ENCODE assay signal across 8 mouse cellular contexts in the genomic region with DNA sequence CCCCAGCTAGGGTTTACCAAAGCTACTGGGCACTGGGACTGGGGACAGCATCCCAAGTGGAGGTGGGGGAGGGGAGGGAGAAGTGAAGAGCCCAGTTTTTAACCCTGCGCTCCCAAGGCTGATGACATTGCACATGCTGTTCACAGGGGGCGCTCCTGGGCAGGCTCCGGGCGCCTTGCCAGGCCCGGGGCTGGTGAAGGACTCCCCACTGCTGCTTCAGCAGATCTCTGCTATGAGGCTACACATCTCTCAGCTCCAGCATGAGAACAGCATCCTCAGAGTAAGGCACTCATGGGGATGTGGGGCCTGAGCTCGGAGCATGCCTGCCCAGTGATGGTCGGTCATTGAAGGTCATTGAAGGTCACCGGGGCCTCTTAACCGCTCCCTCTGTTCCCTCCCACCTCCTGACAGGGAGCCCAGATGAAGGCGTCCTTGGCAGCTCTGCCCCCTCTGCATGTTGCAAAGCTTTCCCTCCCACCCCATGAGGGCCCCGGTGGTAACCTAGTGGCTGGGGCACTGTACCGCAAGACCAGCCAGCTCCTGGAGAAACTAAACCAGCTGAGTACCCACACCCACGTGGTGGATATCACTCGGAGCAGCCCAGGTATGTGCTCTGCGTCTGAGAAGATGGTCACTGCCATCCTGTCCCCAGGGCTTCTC. TPM values are rescaled to one million over a fixed set of nuclear protein-coding genes. Genes with fewer than 3 reads are reported as not detected.
DNase-seq lines count a peak whose midpoint lies in the region; ATAC-seq and TF ChIP-seq lines count a peak whose summit lies in the region.

No protein-coding gene starts in this region.

- no peaks in the 10 kb centered on the region for H3K27me3 ChIP-seq in heart, adult 2 months (ENCODE audit: control insufficient read depth, insufficient read depth, low read length)
- H3K27me3 ChIP-seq in heart, postnatal 0 days (ENCODE audit: control insufficient read depth, insufficient read depth, low read length) = no peaks in the 10 kb centered on the region

- no peak overlapping the region for H3K9ac ChIP-seq in heart, adult 2 months (ENCODE audit: low read depth, low read length)
- no peak overlapping the region for H3K9ac ChIP-seq in heart, postnatal 0 days (replicated peaks; ENCODE audit: low read depth, low read length)

- no peaks in the 10 kb centered on the region for H3K79me2 ChIP-seq in heart, adult 2 months (replicated peaks; ENCODE audit: control insufficient read depth, insufficient read depth, low read length)

- 50% methylated on average over 15 of the region's 15 CpGs for WGBS in heart, adult 2 months
- WGBS in heart, postnatal 0 days = 30% methylated on average over 15 of the region's 15 CpGs

- no peaks in the 10 kb centered on the region for H3K36me3 ChIP-seq in heart, adult 2 months (ENCODE audit: control insufficient read depth, insufficient read depth, low read length)
- H3K36me3 ChIP-seq in heart, postnatal 0 days (replicated peaks; ENCODE audit: control insufficient read depth, insufficient read depth, low read length) = peaks cover 78% of the 10 kb centered on the region

- TF ChIP-seq EP300 in heart, adult 2 months (IDR thresholded peaks at IDR 0.05; ENCODE audit: insufficient read depth, low read depth, low read length) = no peak
- no peak for TF ChIP-seq EP300 in heart, postnatal 0 days (IDR thresholded peaks at IDR 0.05; ENCODE audit: low read depth)

- peak; percentile 57 for ATAC-seq in heart, postnatal 0 days (ENCODE audit: insufficient read depth, low read depth)

- intact Hi-C loops in heart, adult 2 months (cut with DNase I) = no loop called here

- DNase-seq in heart, adult 2 months = peak; percentile 25 to 47
- no peak for DNase-seq in heart, adult 11 months
- DNase-seq in MN1 (ENCODE audit: low spot score) = peak; percentile 43
- peak; percentile 86 to 87 for DNase-seq in cerebellum, postnatal 10 days
- peak; percentile 40 for DNase-seq in heart, postnatal 0 days (ENCODE audit: low spot score)
- DNase-seq in layer of hippocampus, postnatal 14 days (ENCODE audit: low spot score in 2 of 2) = peak; percentile 73 to 76
- DNase-seq in ovary, postnatal 36 days (ENCODE audit: low spot score) = peak; percentile 82
- DNase-seq in spleen, postnatal 36 days (ENCODE audit: low spot score in 2 of 2) = no peak

- H3K9me3 ChIP-seq in heart, postnatal 0 days (replicated peaks; ENCODE audit: control insufficient read depth, low read length) = no peaks in the 10 kb centered on the region

- no peak overlapping the region for H3K4me2 ChIP-seq in heart, postnatal 0 days (ENCODE audit: low read depth, low read length)

- no peak overlapping the region for H3K4me3 ChIP-seq in heart, adult 2 months
- no peak overlapping the region for H3K4me3 ChIP-seq in heart, postnatal 0 days (ENCODE audit: low read depth, low read length)

- H3K27ac ChIP-seq in heart, adult 2 months = no peak overlapping the region
- H3K27ac ChIP-seq in heart, postnatal 0 days (ENCODE audit: low read depth) = no peak overlapping the region

- no peak for TF ChIP-seq POLR2A in heart, adult 2 months (IDR thresholded peaks at IDR 0.05; ENCODE audit: insufficient read depth, low read depth, low read length)

- no peaks in the 10 kb centered on the region for H3K4me1 ChIP-seq in heart, adult 2 months (ENCODE audit: control insufficient read depth, insufficient read depth, low read length)
- H3K4me1 ChIP-seq in heart, postnatal 0 days (ENCODE audit: control insufficient read depth, insufficient read depth) = no peaks in the 10 kb centered on the region

- peak; percentile 51 for TF ChIP-seq CTCF in heart, adult 2 months (IDR thresholded peaks at IDR 0.05)
- TF ChIP-seq CTCF in heart, postnatal 0 days (IDR thresholded peaks at IDR 0.05; ENCODE audit: low read depth) = no peak; the same call in 1 of the 2 replicates

RNA-seq across cellular contexts. Expression of a gene that starts 22.2 kb away (rescaled TPM):
- not detected for total RNA-seq in heart, adult 2 months (2021)
- 0.61 TPM in 1 of 2 replicates, not detected in the other for polyA plus RNA-seq in heart, adult 2 months (2012; rRNA removed)
- total RNA-seq in heart, postnatal 0 days (2014; rRNA removed; ENCODE audit: low replicate concordance) = not detected in 2 replicates
- polyA plus RNA-seq in heart, postnatal 0 days (2015; fragmentation: Nextera tagmentation; extraction: Ambion mirVana) = 0.03 TPM in 1 of 2 replicates, not detected in the other
- total RNA-seq in layer of hippocampus, postnatal 14 days (2021) = 10 to 100 TPM in 1 of 2 experiments, under 1 TPM in 1; 0.41 to 11.9 TPM

RNA-seq across cellular contexts. Expression of a gene that starts 31.8 kb away (rescaled TPM):
- 100 to 1,000 TPM; 125 to 141 TPM for total RNA-seq in heart, adult 2 months (2021)
- 84.2 and 89.1 TPM in 2 replicates for polyA plus RNA-seq in heart, adult 2 months (2012; rRNA removed)
- total RNA-seq in heart, postnatal 0 days (2014; rRNA removed; ENCODE audit: low replicate concordance) = 45.9 and 47.7 TPM in 2 replicates
- polyA plus RNA-seq in heart, postnatal 0 days (2015; fragmentation: Nextera tagmentation; extraction: Ambion mirVana) = 48.9 and 50.8 TPM in 2 replicates
- 100 to 1,000 TPM; 358 to 382 TPM for total RNA-seq in layer of hippocampus, postnatal 14 days (2021)

RNA-seq across cellular contexts. Expression of a gene that starts 41.3 kb away (rescaled TPM):
- total RNA-seq in heart, adult 2 months (2021) = under 1 TPM; 0.10 to 0.25 TPM
- polyA plus RNA-seq in heart, adult 2 months (2012; rRNA removed) = 0.53 and 0.57 TPM in 2 replicates
- total RNA-seq in heart, postnatal 0 days (2014; rRNA removed; ENCODE audit: low replicate concordance) = 2.0 TPM in 1 of 2 replicates, not detected in the other
- polyA plus RNA-seq in heart, postnatal 0 days (2015; fragmentation: Nextera tagmentation; extraction: Ambion mirVana) = 0.20 and 0.45 TPM in 2 replicates
- 10 to 100 TPM; 20.4 to 21.1 TPM for total RNA-seq in layer of hippocampus, postnatal 14 days (2021)

RNA-seq across cellular contexts. Expression of a gene that starts 41.3 kb away (rescaled TPM):
- 1 to 10 TPM in 1 of 2 experiments, under 1 TPM in 1; 0.89 to 1.3 TPM for total RNA-seq in heart, adult 2 months (2021)
- 2.1 and 2.7 TPM in 2 replicates for polyA plus RNA-seq in heart, adult 2 months (2012; rRNA removed)
- total RNA-seq in heart, postnatal 0 days (2014; rRNA removed; ENCODE audit: low replicate concordance) = 1.4 and 5.5 TPM in 2 replicates
- 0.96 and 1.1 TPM in 2 replicates for polyA plus RNA-seq in heart, postnatal 0 days (2015; fragmentation: Nextera tagmentation; extraction: Ambion mirVana)
- 10 to 100 TPM; 24.4 to 26.0 TPM for total RNA-seq in layer of hippocampus, postnatal 14 days (2021)

Comparison
In these comparisons a context has a peak if more than half of its experiments do, and no peak if none do; other contexts are left out.
1. DNase-seq: peak in heart, adult 2 months (2 of 2), MN1 (single experiment), cerebellum, postnatal 10 days (2 of 2), heart, postnatal 0 days (single experiment), layer of hippocampus, postnatal 14 days (2 of 2) and ovary, postnatal 36 days (single experiment); none in heart, adult 11 months (single experiment) and spleen, postnatal 36 days (0 of 2).